Mouse (Mus musculus): ENCODE results near the gene Lpin1. TPM values are rescaled to one million over a fixed set of nuclear protein-coding genes. Genes with fewer than 3 reads are reported as not detected.

Gene Lpin1
- polyA plus RNA-seq, 1 experiment from 2014 or later: 10.6 TPM

- Histone ChIP-seq H3K27ac (no peak overlapping the region), H3K27me3 (ENCODE audit: insufficient read depth, poor library complexity, severe bottlenecking) (no peaks in the 10 kb centered on the region), H3K4me3 (no peak overlapping the region), H3K36me3 (no peaks in the 10 kb centered on the region), H3K9me3 (no peaks in the 10 kb centered on the region), H3K4me1 (replicated peaks) (peaks cover 8% of the 10 kb centered on the region)
- WGBS: 75% methylated on average over 12 of the region's 12 CpGs
- DNase-seq (ENCODE audit: low spot score): no peak
Observed at GRCm38 (mm10) chr12:16639078-16639771, 28.5 kb upstream of the Lpin1 start.

- WGBS: 79% methylated on average over 6 of the region's 6 CpGs
Observed at GRCm38 (mm10) chr12:16635816-16636215, 25.1 kb upstream of the Lpin1 start.

DNA sequence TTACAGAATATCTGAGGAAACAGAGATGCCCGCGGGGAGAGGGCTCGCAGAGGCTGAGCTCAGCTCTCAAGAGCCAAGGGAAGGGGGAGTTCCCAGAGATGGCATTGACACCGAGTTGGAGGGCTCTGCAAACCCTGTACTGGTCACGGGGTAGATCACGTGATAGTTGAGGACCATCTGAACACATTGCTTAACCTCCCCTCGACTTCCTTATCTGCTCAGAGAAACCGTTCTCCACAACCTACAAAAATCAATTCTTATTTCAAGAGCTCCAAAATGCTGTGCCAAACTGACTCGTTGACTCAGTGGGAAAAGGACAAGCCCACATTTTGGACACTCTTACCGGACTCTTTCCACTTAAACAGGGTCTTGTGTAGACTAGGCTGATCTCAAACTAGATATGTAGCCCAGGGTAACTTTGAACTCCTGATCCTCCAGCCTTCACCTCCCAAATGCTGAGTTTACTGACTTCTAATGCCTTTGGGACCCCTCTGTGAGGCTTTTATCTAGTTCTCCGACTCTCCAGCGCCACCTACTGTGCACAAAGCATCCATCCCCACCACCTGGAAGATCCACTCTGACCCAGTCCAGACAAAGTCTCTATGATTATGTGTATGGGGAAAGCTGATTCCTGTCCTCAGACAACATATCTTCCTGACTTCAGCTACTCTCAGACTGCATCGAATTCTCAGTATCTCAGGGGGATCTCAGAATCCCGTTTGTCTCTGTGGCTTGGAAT, 23.5 kb upstream of the Lpin1 start:
- H3K4me1 ChIP-seq (replicated peaks): no peaks in the 10 kb centered on the region
- H3K27me3 ChIP-seq (ENCODE audit: insufficient read depth, poor library complexity, severe bottlenecking): no peaks in the 10 kb centered on the region
- H3K4me3 ChIP-seq: no peak overlapping the region
- DNase-seq (ENCODE audit: low spot score): peak; percentile 62
- 59% methylated on average over 14 of the region's 14 CpGs for WGBS
- H3K36me3 ChIP-seq: no peaks in the 10 kb centered on the region
- no peaks in the 10 kb centered on the region for H3K9me3 ChIP-seq
- H3K27ac ChIP-seq: no peak overlapping the region

More at GRCm38 (mm10) chr12:16635816-16636215, 25.1 kb upstream of the Lpin1 start:
- no peaks in the 10 kb centered on the region for H3K9me3 ChIP-seq
- no peak overlapping the region for H3K27ac ChIP-seq
- no peaks in the 10 kb centered on the region for H3K27me3 ChIP-seq (ENCODE audit: insufficient read depth, poor library complexity, severe bottlenecking)
- H3K4me1 ChIP-seq (replicated peaks): no peaks in the 10 kb centered on the region
- H3K36me3 ChIP-seq: no peaks in the 10 kb centered on the region
- H3K4me3 ChIP-seq: no peak overlapping the region
- DNase-seq (ENCODE audit: low spot score): no peak

- WGBS: 86% methylated on average over 6 of the region's 6 CpGs
- Histone ChIP-seq H3K4me1 (replicated peaks) (no peaks in the 10 kb centered on the region), H3K4me3 (no peak overlapping the region), H3K27ac (no peak overlapping the region), H3K9me3 (no peaks in the 10 kb centered on the region), H3K36me3 (no peaks in the 10 kb centered on the region), H3K27me3 (ENCODE audit: insufficient read depth, poor library complexity, severe bottlenecking) (no peaks in the 10 kb centered on the region)
- DNase-seq (ENCODE audit: low spot score): no peak
Observed at GRCm38 (mm10) chr12:16633235-16633634, 22.5 kb upstream of the Lpin1 start.

GRCm38 (mm10) chr12:16631423-16631822, 20.7 kb upstream of the Lpin1 start:
- Histone ChIP-seq H3K36me3 (no peaks in the 10 kb centered on the region), H3K27me3 (ENCODE audit: insufficient read depth, poor library complexity, severe bottlenecking) (no peaks in the 10 kb centered on the region), H3K27ac (no peak overlapping the region), H3K4me1 (replicated peaks) (no peaks in the 10 kb centered on the region), H3K4me3 (no peak overlapping the region), H3K9me3 (no peaks in the 10 kb centered on the region)
- 79% methylated on average over 2 of the region's 2 CpGs for WGBS
- no peak for DNase-seq (ENCODE audit: low spot score)

DNA sequence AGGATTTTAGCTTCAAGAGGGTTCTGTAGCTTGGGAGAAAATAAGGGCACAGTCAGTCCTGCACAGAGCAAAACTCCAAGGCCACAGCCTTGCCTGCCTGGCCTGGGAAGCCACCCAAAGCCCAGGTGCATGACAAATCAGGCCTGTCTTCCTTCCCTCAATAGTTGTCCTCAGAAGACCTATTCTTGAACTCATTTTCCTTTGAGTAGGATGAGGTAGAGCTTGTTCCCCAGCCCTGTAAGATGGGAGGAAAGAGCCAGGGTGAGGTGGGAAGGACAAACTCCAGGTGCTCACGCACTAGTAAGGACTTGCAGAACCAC, 20.1 kb upstream of the Lpin1 start:
- Histone ChIP-seq H3K27me3 (ENCODE audit: insufficient read depth, poor library complexity, severe bottlenecking) (no peaks in the 10 kb centered on the region), H3K36me3 (no peaks in the 10 kb centered on the region), H3K4me1 (replicated peaks) (no peaks in the 10 kb centered on the region), H3K4me3 (no peak overlapping the region), H3K9me3 (no peaks in the 10 kb centered on the region), H3K27ac (no peak overlapping the region)
- no peak for DNase-seq (ENCODE audit: low spot score)
- 93% methylated on average over 1 of the region's 1 CpGs for WGBS

GRCm38 (mm10) chr12:16630152-16630865, 19.5 kb upstream of the Lpin1 start:
- no peak for DNase-seq (ENCODE audit: low spot score)

GRCm38 (mm10) chr12:16620230-16620629, 9.5 kb upstream of the Lpin1 start:
- 85% methylated on average over 3 of the region's 3 CpGs for WGBS
- DNase-seq (ENCODE audit: low spot score): no peak
- Histone ChIP-seq H3K27ac (peak overlapping the region; percentile 70; the same call in 1 of the 2 replicates), H3K27me3 (ENCODE audit: insufficient read depth, poor library complexity, severe bottlenecking) (no peaks in the 10 kb centered on the region), H3K9me3 (no peaks in the 10 kb centered on the region), H3K4me3 (no peak overlapping the region), H3K36me3 (no peaks in the 10 kb centered on the region), H3K4me1 (replicated peaks) (peaks cover 17% of the 10 kb centered on the region)

More at GRCm38 (mm10) chr12:16630152-16630865, 19.5 kb upstream of the Lpin1 start:
- 79% methylated on average over 7 of the region's 7 CpGs for WGBS
- H3K9me3 ChIP-seq: no peaks in the 10 kb centered on the region
- no peak overlapping the region for H3K4me3 ChIP-seq
- H3K4me1 ChIP-seq (replicated peaks): no peaks in the 10 kb centered on the region
- H3K27ac ChIP-seq: no peak overlapping the region
- no peaks in the 10 kb centered on the region for H3K27me3 ChIP-seq (ENCODE audit: insufficient read depth, poor library complexity, severe bottlenecking)
- no peaks in the 10 kb centered on the region for H3K36me3 ChIP-seq

GRCm38 (mm10) chr12:16619453-16619852, 8.7 kb upstream of the Lpin1 start:
- Histone ChIP-seq H3K27me3 (ENCODE audit: insufficient read depth, poor library complexity, severe bottlenecking) (no peaks in the 10 kb centered on the region), H3K36me3 (no peaks in the 10 kb centered on the region), H3K9me3 (no peaks in the 10 kb centered on the region), H3K4me1 (replicated peaks) (peaks cover 17% of the 10 kb centered on the region), H3K27ac (peak overlapping the region; percentile 70; the same call in 1 of the 2 replicates), H3K4me3 (no peak overlapping the region)
- no peak for DNase-seq (ENCODE audit: low spot score)
- 82% methylated on average over 6 of the region's 6 CpGs for WGBS

DNA sequence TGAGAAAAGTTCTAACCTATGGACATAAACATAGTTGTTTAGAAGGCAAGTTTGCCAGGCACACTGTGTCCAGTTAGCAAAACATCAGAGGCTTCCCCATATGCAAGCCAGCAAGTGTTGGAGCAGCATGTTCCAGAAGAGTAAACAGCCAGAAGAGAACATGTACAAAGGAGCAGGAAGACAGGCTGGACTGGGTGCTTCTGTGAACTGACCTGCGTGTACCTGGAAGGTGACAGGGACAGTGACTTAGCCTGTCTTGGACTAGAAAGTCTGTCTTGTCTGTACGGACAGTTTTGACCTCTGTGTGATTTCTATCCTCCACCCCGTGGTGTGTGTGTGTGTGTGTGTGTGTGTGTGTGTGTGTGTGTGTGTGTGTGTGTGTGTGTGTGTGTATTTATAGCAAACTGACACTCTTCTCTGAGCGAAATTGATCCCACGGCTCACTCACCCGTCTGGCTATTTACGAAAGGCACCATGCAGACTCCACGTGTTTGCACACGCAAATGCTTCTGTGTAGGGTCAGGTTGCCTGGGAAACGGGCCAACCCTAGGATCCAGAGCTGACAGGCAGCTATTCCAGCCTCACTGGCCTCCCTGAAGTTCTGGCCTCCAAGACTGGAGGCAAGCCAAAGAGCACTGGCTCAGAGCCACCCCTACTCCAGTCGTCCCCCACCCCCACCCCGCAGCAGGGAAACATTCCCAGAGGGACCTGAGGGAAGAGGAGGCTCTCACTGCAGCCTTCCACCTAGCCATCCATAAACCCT, 7.9 kb upstream of the Lpin1 start:
- peaks cover 17% of the 10 kb centered on the region for H3K4me1 ChIP-seq (replicated peaks)
- no peaks in the 10 kb centered on the region for H3K9me3 ChIP-seq
- H3K27me3 ChIP-seq (ENCODE audit: insufficient read depth, poor library complexity, severe bottlenecking): no peaks in the 10 kb centered on the region
- no peak overlapping the region for H3K4me3 ChIP-seq
- no peaks in the 10 kb centered on the region for H3K36me3 ChIP-seq
- 16% methylated on average over 12 of the region's 12 CpGs for WGBS
- DNase-seq (ENCODE audit: low spot score): peak; percentile 70
- peak overlapping the region; percentile 70 for H3K27ac ChIP-seq

DNA sequence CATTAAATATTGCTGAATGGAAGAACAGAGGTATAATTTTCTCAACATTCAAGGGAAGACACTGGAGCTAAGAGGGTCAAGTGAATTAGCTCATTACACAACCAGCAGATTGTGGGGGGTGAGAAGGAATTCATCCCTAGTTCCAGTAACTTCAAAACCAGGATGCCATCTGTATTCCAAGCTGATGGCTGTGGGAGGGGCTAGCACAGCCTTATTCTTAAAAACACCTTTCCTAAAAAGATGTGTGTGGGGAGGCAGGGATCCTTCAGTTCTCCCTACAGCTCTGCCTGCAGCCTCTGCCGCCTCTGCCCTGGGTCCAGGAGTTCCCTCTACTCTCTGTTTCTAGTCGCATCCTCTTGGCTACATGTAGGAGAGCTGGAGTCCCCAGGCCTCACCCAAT, 5.0 kb upstream of the Lpin1 start:
- 83% methylated on average over 2 of the region's 2 CpGs for WGBS
- no peak for DNase-seq (ENCODE audit: low spot score)
- peaks cover 17% of the 10 kb centered on the region for H3K4me1 ChIP-seq (replicated peaks)
- no peaks in the 10 kb centered on the region for H3K27me3 ChIP-seq (ENCODE audit: insufficient read depth, poor library complexity, severe bottlenecking)
- H3K27ac ChIP-seq: no peak overlapping the region
- H3K36me3 ChIP-seq: no peaks in the 10 kb centered on the region
- no peaks in the 10 kb centered on the region for H3K9me3 ChIP-seq
- no peak overlapping the region for H3K4me3 ChIP-seq

DNA sequence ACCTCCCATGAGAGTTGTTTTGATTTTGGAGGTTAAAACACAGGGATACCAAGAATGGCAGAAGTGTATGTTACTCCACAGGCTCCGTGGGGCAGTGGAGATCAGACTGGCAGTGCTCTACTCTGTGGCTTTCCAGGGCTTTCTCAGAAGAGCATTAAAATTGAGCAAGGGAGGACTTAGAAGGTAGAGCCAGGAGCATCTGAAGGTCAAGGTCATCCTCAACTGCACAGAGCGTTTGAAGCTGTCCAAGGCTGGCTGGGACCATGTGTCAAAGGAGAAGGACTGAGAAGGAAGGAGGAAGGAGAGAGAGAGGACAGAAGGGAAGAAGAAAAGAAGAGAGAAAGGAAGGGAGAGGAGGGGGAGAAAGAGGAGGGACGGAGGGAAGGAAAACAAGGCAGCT, 3.8 kb upstream of the Lpin1 start:
- Histone ChIP-seq H3K36me3 (no peaks in the 10 kb centered on the region), H3K27ac (no peak overlapping the region), H3K27me3 (ENCODE audit: insufficient read depth, poor library complexity, severe bottlenecking) (no peaks in the 10 kb centered on the region), H3K4me1 (replicated peaks) (peaks cover 12% of the 10 kb centered on the region), H3K9me3 (no peaks in the 10 kb centered on the region), H3K4me3 (no peak overlapping the region)
- no peak for DNase-seq (ENCODE audit: low spot score)
- 75% methylated on average over 3 of the region's 3 CpGs for WGBS

All from hindbrain, embryonic 10.5 days (tissue).